Mouse (Mus musculus) MEL (cell line): ENCODE results near the gene Fuz. TPM values are rescaled to one million over a fixed set of nuclear protein-coding genes. Genes with fewer than 3 reads are reported as not detected.

ENCODE experiments used
- DNase-seq: peaks from one replicate; pipeline ENCODE4 v3.0.0; 2011; ENCODE audit warnings: low read depth, low spot score
- H3K27ac ChIP-seq: 2 replicates; pipeline ENCODE4 v1.5.1; 2012; ENCODE audit warnings: low read depth, mild to moderate bottlenecking, control low read depth, low read length, moderate library complexity; ENCODE audit not compliant: control insufficient read depth
- H3K27me3 ChIP-seq, 2 experiments: fragments of 150-350 bp in 1 of 2; sonication (generic) in 1 of 2; 2 replicates each; pipeline ENCODE4 v1.6.1; 2012; ENCODE audit warnings: low read length in 2 of 2, mild to moderate bottlenecking in 2 of 2, improper control_type of control experiment in 1 of 2, moderate library complexity in 1 of 2; ENCODE audit not compliant: insufficient read depth in 2 of 2, control insufficient read depth in 1 of 2
- H3K36me3 ChIP-seq, 2 experiments: 2 replicates each; pipeline ENCODE4 v1.6.1; 2012 to 2014; ENCODE audit warnings: low read length in 2 of 2, improper control_type of control experiment in 1 of 2, inconsistent platforms in 1 of 2, mild to moderate bottlenecking in 1 of 2; ENCODE audit not compliant: insufficient read depth in 2 of 2, control insufficient read depth in 1 of 2
- H3K4me1 ChIP-seq, 2 experiments: fragments of 150-350 bp in 1 of 2; sonication (generic) in 1 of 2; 2 replicates each; pipeline ENCODE4 v1.6.1; 2012; ENCODE audit warnings: low read length in 2 of 2, improper control_type of control experiment in 1 of 2, mild to moderate bottlenecking in 1 of 2; ENCODE audit not compliant: insufficient read depth in 2 of 2, control insufficient read depth in 1 of 2
- H3K4me3 ChIP-seq, 2 experiments: fragments of 150-350 bp in 1 of 2; sonication (generic) in 1 of 2; 2 replicates each; pipeline ENCODE4 v1.5.1; 2012; ENCODE audit warnings: low read depth in 2 of 2, low read length in 2 of 2, mild to moderate bottlenecking in 2 of 2, moderate library complexity in 2 of 2, control low read depth in 1 of 2, improper control_type of control experiment in 1 of 2; ENCODE audit not compliant: control insufficient read depth in 1 of 2, insufficient read depth in 1 of 2
- H3K79me2 ChIP-seq: 2 replicates; pipeline ENCODE4 v1.6.1; 2012; ENCODE audit warnings: mild to moderate bottlenecking, low read length, moderate library complexity; ENCODE audit not compliant: control insufficient read depth, poor library complexity, insufficient read depth
- H3K9ac ChIP-seq: 2 replicates; pipeline ENCODE4 v1.6.1; 2012; ENCODE audit warnings: low read depth, mild to moderate bottlenecking, control low read depth, low read length, moderate library complexity; ENCODE audit not compliant: control insufficient read depth, poor library complexity, severe bottlenecking
- H3K9me3 ChIP-seq: fragments of 150-350 bp; sonication (generic); replicated peaks from 2 replicates; pipeline ENCODE4 v1.6.1; 2012; ENCODE audit warnings: mild to moderate bottlenecking, low read length, improper control_type of control experiment, moderate library complexity; ENCODE audit not compliant: insufficient read depth
- BHLHE40 ChIP-seq: IDR thresholded peaks from 2 replicates; pipeline ENCODE4 v1.6.1; 2012; ENCODE audit warnings: low read depth, mild to moderate bottlenecking, inconsistent platforms, low read length, improper control_type of control experiment, borderline replicate concordance
- CHD1 ChIP-seq: IDR thresholded peaks from 2 replicates; pipeline ENCODE4 v1.6.1; 2012; ENCODE audit warnings: low read depth, mild to moderate bottlenecking, inconsistent platforms, low read length, improper control_type of control experiment
- CHD2 ChIP-seq: IDR thresholded peaks from 2 replicates; pipeline ENCODE4 v1.6.1; 2011; ENCODE audit warnings: low read length, improper control_type of control experiment
- CTCF ChIP-seq, 3 experiments: IDR thresholded peaks in 2 of 3; conservative IDR thresholded peaks in 1 of 3; 2 replicates each; pipeline ENCODE4 v1.5.1; 2011 to 2012; ENCODE audit warnings: low read length in 3 of 3, low read depth in 2 of 3, mild to moderate bottlenecking in 2 of 3, improper control_type of control experiment in 1 of 3, inconsistent platforms in 1 of 3, mixed read lengths in 1 of 3, moderate library complexity in 1 of 3; ENCODE audit not compliant: control insufficient read depth in 1 of 3, insufficient read depth in 1 of 3, poor library complexity in 1 of 3, severe bottlenecking in 1 of 3
- E2F4 ChIP-seq: IDR thresholded peaks from 2 replicates; pipeline ENCODE4 v1.6.1; 2011; ENCODE audit warnings: low read depth, low read length, improper control_type of control experiment, borderline replicate concordance
- ELF1 ChIP-seq: IDR thresholded peaks from 2 replicates; pipeline ENCODE4 v1.6.1; 2014; ENCODE audit warnings: low read depth, mild to moderate bottlenecking, inconsistent platforms, low read length, improper control_type of control experiment, moderate library complexity
- EP300 ChIP-seq, 2 experiments: IDR thresholded peaks; 2 replicates each; pipeline ENCODE4 v1.6.1; 2011; ENCODE audit warnings: improper control_type of control experiment in 2 of 2, low read length in 2 of 2, low read depth in 1 of 2, mild to moderate bottlenecking in 1 of 2
- ETS1 ChIP-seq: IDR thresholded peaks from 2 replicates; pipeline ENCODE4 v1.6.1; 2012; ENCODE audit warnings: low read depth, mild to moderate bottlenecking, inconsistent platforms, low read length, improper control_type of control experiment, moderate library complexity
- GABPA ChIP-seq: IDR thresholded peaks from 2 replicates; pipeline ENCODE4 v1.6.1; 2012; ENCODE audit warnings: low read depth, mild to moderate bottlenecking, inconsistent platforms, low read length, improper control_type of control experiment, moderate library complexity
- GATA1 ChIP-seq: IDR thresholded peaks from 2 replicates; pipeline ENCODE4 v1.6.1; 2011; ENCODE audit warnings: low read depth, low read length, improper control_type of control experiment
- JUND ChIP-seq: IDR thresholded peaks from 2 replicates; pipeline ENCODE4 v1.6.1; 2011; ENCODE audit warnings: low read depth, mild to moderate bottlenecking, improper control_type of control experiment, low read length
- KAT2A ChIP-seq: conservative IDR thresholded peaks from 2 replicates; pipeline ENCODE4 v1.6.1; 2012; ENCODE audit warnings: low read depth, low read length, improper control_type of control experiment, inconsistent platforms
- MAFK ChIP-seq: IDR thresholded peaks from 2 replicates; pipeline ENCODE4 v1.6.1; 2011; ENCODE audit warnings: low read depth, mild to moderate bottlenecking, low read length, improper control_type of control experiment, borderline replicate concordance
- MAX ChIP-seq: IDR thresholded peaks from 2 replicates; pipeline ENCODE4 v1.6.1; 2011; ENCODE audit warnings: low read length, improper control_type of control experiment
- MAZ ChIP-seq: IDR thresholded peaks from 2 replicates; pipeline ENCODE4 v1.6.1; 2012; ENCODE audit warnings: low read depth, mild to moderate bottlenecking, inconsistent platforms, low read length, improper control_type of control experiment
- MEF2A ChIP-seq: IDR thresholded peaks from 2 replicates; pipeline ENCODE4 v1.6.1; 2014; ENCODE audit warnings: low read depth, mild to moderate bottlenecking, inconsistent platforms, low read length, improper control_type of control experiment; ENCODE audit not compliant: poor library complexity, insufficient replicate concordance, severe bottlenecking; ENCODE audit errors: extremely low read depth
- MXI1 ChIP-seq: IDR thresholded peaks from 2 replicates; pipeline ENCODE4 v1.6.1; 2011; ENCODE audit warnings: mild to moderate bottlenecking, low read depth, low read length, improper control_type of control experiment
- MYB ChIP-seq: IDR thresholded peaks from 2 replicates; pipeline ENCODE4 v1.6.1; 2011; ENCODE audit warnings: mild to moderate bottlenecking, low read depth, low read length, improper control_type of control experiment
- MYC ChIP-seq: IDR thresholded peaks from 2 replicates; pipeline ENCODE4 v1.6.1; 2011; ENCODE audit warnings: low read depth, mild to moderate bottlenecking, low read length, improper control_type of control experiment, moderate library complexity
- NELFE ChIP-seq: IDR thresholded peaks from 2 replicates; pipeline ENCODE4 v1.6.1; 2011; ENCODE audit warnings: low read depth, low read length, improper control_type of control experiment
- NRF1 ChIP-seq: IDR thresholded peaks from 2 replicates; pipeline ENCODE4 v1.6.1; 2014; ENCODE audit warnings: low read depth, mild to moderate bottlenecking, inconsistent platforms, low read length, improper control_type of control experiment, moderate library complexity; ENCODE audit not compliant: poor library complexity, insufficient read depth, severe bottlenecking
- POLR2AphosphoS2 ChIP-seq: IDR thresholded peaks from 2 replicates; pipeline ENCODE4 v1.6.1; 2011; ENCODE audit warnings: low read length, improper control_type of control experiment
- POLR2AphosphoS5 ChIP-seq: IDR thresholded peaks from 2 replicates; pipeline ENCODE4 v1.6.1; 2012; ENCODE audit warnings: low read depth, borderline replicate concordance, mild to moderate bottlenecking, inconsistent platforms, low read length, moderate library complexity, mixed read lengths
- RAD21 ChIP-seq: IDR thresholded peaks from 2 replicates; pipeline ENCODE4 v1.6.1; 2011; ENCODE audit warnings: mild to moderate bottlenecking, low read depth, low read length, improper control_type of control experiment
- RCOR1 ChIP-seq: IDR thresholded peaks from 2 replicates; pipeline ENCODE4 v1.6.1; 2012; ENCODE audit warnings: low read depth, mild to moderate bottlenecking, inconsistent platforms, low read length, improper control_type of control experiment
- SIN3A ChIP-seq: IDR thresholded peaks from 2 replicates; pipeline ENCODE4 v1.6.1; 2012; ENCODE audit warnings: low read length, improper control_type of control experiment, inconsistent platforms
- TCF12 ChIP-seq: IDR thresholded peaks from 2 replicates; pipeline ENCODE4 v1.6.1; 2014; ENCODE audit warnings: low read depth, mild to moderate bottlenecking, inconsistent platforms, low read length, improper control_type of control experiment, moderate library complexity
- UBTF ChIP-seq: IDR thresholded peaks from 2 replicates; pipeline ENCODE4 v1.6.1; 2012; ENCODE audit warnings: low read depth, mild to moderate bottlenecking, inconsistent platforms, low read length, improper control_type of control experiment, moderate library complexity, borderline replicate concordance; ENCODE audit not compliant: insufficient read depth
- USF1 ChIP-seq: IDR thresholded peaks from 2 replicates; pipeline ENCODE4 v1.6.1; 2014; ENCODE audit warnings: low read depth, mild to moderate bottlenecking, inconsistent platforms, low read length, improper control_type of control experiment, moderate library complexity
- USF2 ChIP-seq, 2 experiments: IDR thresholded peaks; 2 replicates each; pipeline ENCODE4 v1.6.1; 2011 to 2012; ENCODE audit warnings: improper control_type of control experiment in 2 of 2, low read length in 2 of 2, borderline replicate concordance in 1 of 2, inconsistent platforms in 1 of 2, low read depth in 1 of 2, mild to moderate bottlenecking in 1 of 2; ENCODE audit not compliant: insufficient read depth in 1 of 2
- ZC3H11A ChIP-seq: IDR thresholded peaks from 2 replicates; pipeline ENCODE4 v1.6.1; 2012; ENCODE audit warnings: low read depth, mild to moderate bottlenecking, inconsistent platforms, low read length, improper control_type of control experiment
- ZKSCAN1 ChIP-seq: IDR thresholded peaks from 2 replicates; pipeline ENCODE4 v1.6.1; 2012; ENCODE audit warnings: low read depth, mild to moderate bottlenecking, inconsistent platforms, low read length, improper control_type of control experiment, moderate library complexity
- ZMIZ1 ChIP-seq: IDR thresholded peaks from 2 replicates; pipeline ENCODE4 v1.6.1; 2012; ENCODE audit warnings: low read depth, mild to moderate bottlenecking, inconsistent platforms, low read length, improper control_type of control experiment, moderate library complexity
- ZNF384 ChIP-seq: IDR thresholded peaks from 2 replicates; pipeline ENCODE4 v1.6.1; 2012; ENCODE audit warnings: low read depth, mild to moderate bottlenecking, inconsistent platforms, low read length, improper control_type of control experiment
- polyA plus RNA-seq, 2 experiments: library from polyadenylated mRNA; stranded (reverse) in 1 of 2; unstranded in 1 of 2; fragments of >175 nt in 1 of 2; fragments of >200 nt in 1 of 2; gene quantifications; 2 replicates each; pipeline versions ENCODE4 v1.2.1 to v1.2.4; 2012; ENCODE audit warnings: low replicate concordance in 2 of 2, low read depth in 1 of 2; ENCODE audit not compliant: insufficient read length in 2 of 2, insufficient read depth in 1 of 2, missing spikeins in 1 of 2
- total RNA-seq: library from RNA; depleted of rRNA; stranded (reverse); fragments of 300-350 nt; gene quantifications from 2 replicates; pipeline ENCODE4 v1.2.3, GENCODE M21; 2012

The Fuz gene
- total and polyA plus RNA-seq, 3 experiments, result 9.4 to 18.1 TPM; not detected in 1

DNA sequence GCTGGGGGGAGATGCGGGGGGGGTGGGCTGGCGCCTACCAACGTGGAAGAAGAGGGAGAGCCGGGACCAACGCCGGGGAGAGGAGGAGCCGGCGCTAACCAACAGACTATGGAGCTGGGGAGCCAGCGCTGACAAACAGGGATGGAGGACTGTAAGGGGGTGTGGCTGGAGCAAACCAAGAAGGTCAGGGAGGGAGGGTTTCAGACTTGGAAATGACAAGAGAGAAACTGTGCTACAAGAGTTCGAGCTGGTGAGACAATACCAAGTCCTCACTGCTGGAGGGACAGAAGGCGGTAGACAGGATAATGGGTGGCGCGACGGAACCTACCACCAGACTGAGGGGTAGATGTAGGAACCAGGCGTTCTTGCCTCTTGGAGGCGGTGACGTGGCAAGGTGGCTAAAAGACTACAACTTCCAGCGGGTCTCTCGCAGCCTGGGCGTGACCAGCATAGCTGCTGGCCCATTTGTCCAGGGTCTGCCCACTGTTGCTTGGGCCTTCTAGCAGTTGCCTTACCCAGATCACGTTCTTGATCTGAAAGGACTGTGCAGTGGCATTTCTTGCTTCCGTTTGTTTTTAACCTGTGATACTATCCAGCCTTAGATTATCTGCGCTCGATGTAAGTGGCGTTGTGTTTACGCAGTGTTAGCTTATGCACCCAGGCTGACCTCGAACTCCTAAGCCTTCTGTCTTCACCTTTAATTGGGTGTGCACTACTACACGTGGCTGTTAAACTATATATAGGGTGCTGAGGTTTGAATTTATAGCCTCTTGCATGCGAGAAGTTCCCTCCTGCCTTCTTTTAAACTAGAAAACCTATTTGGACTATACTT lies 26.0 kb upstream of the Fuz start, which contains the start of gene Ptov1:
Ptov1 (minus strand) TSS at position 92 of the 832 bp plus-strand sequence.
- Histone ChIP-seq H3K4me1 (peaks cover 3 to 4% of the 10 kb centered on the region in 2 experiments; a peak in 3 of 4 replicates), H3K27me3 (no peaks in the 10 kb centered on the region), H3K9ac (peak within 1 kb of the TSS; percentile 82), H3K27ac (peak within 1 kb of the TSS; percentile 67), H3K36me3 (no peaks in the 10 kb centered on the region), H3K79me2 (peaks cover 9% of the 10 kb centered on the region), H3K4me3 (peak within 1 kb of the TSS; percentile 64 to 71), H3K9me3 (no peaks in the 10 kb centered on the region)
- peak; percentile 99 for DNase-seq
- TF ChIP-seq MAZ (peak; percentile 98), ELF1 (peak; percentile 37; the same call in 1 of the 2 replicates), CHD2 (no peak), RCOR1 (peak; percentile 19; the same call in 1 of the 2 replicates), RAD21 (no peak), EP300 (IDR thresholded peaks at IDR 0.05; ENCODE audit: low read depth in 1 of 2, low read length in 2 of 2) (no peak), MYC (peak; percentile 72; the same call in 1 of the 2 replicates), JUND (no peak), GABPA (no peak), ZNF384 (no peak), MAFK (no peak), USF1 (no peak; the same call in 1 of the 2 replicates), TCF12 (peak; percentile 51), KAT2A (peak; percentile 63; the same call in 1 of the 2 replicates), SIN3A (peak; percentile 92), NELFE (peak; percentile 62; the same call in 1 of the 2 replicates), CTCF (IDR thresholded peaks at IDR 0.05 in 2 of 3, conservative IDR thresholded peaks at IDR 0.05 in 1 of 3; ENCODE audit: control insufficient read depth in 1 of 3, insufficient read depth in 1 of 3, low read depth in 2 of 3, low read length in 3 of 3, poor library complexity in 1 of 3, severe bottlenecking in 1 of 3) (0 out of 6 replicates have a peak, but pooled peaks of 1 of the 3 experiments have one; percentile 5), ZKSCAN1 (no peak), GATA1 (no peak), CHD1 (peak; percentile 99), ZMIZ1 (no peak; the same call in 1 of the 2 replicates), ZC3H11A (no peak), BHLHE40 (peak; percentile 28), MAX (peak; percentile 70), MYB (no peak), POLR2AphosphoS5 (no peak), MXI1 (peak; percentile 73), UBTF (no peak), POLR2AphosphoS2 (no peak; the same call in 1 of the 2 replicates), USF2 (IDR thresholded peaks at IDR 0.05; ENCODE audit: borderline replicate concordance in 1 of 2, insufficient read depth in 1 of 2, low read depth in 1 of 2, low read length in 2 of 2) (no peak), MEF2A (peak; percentile 36; the same call in 1 of the 2 replicates), NRF1 (no peak), E2F4 (peak; percentile 51; the same call in 1 of the 2 replicates), ETS1 (peak; percentile 31)
